Mouse (Mus musculus) megakaryocyte, embryonic 14.5 days (primary cell): Measurements from ENCODE around the gene BC048679. TPM values are rescaled to one million over a fixed set of nuclear protein-coding genes. Genes with fewer than 3 reads are reported as not detected.

ENCODE experiments used
- H3K27me3 ChIP-seq: replicated peaks from 2 replicates; pipeline ENCODE3; 2012; ENCODE audit warnings: inconsistent platforms
- H3K36me3 ChIP-seq: replicated peaks from 2 replicates; pipeline ENCODE3; 2012; ENCODE audit warnings: low read length, inconsistent platforms, mixed read lengths
- H3K4me1 ChIP-seq: 2 replicates; pipeline ENCODE4 v1.6.1; 2012; ENCODE audit warnings: inconsistent platforms
- H3K4me3 ChIP-seq: replicated peaks from 2 replicates; pipeline ENCODE3; 2012; ENCODE audit warnings: moderate library complexity, mild to moderate bottlenecking, inconsistent platforms
- H3K9me3 ChIP-seq: 2 replicates; pipeline ENCODE4 v1.6.1; 2012; ENCODE audit warnings: inconsistent platforms
- FLI1 ChIP-seq: IDR thresholded peaks from 2 replicates; pipeline ENCODE4 v1.6.1; 2012; ENCODE audit warnings: low read length, inconsistent platforms, mixed read lengths
- GATA1 ChIP-seq: IDR thresholded peaks from 3 replicates; pipeline ENCODE4 v1.6.1; 2012; ENCODE audit warnings: mixed read lengths, low read length, inconsistent platforms, borderline replicate concordance
- polyA plus RNA-seq: library from polyadenylated mRNA; stranded (reverse); fragments of >175 nt; gene quantifications from 2 replicates; pipeline ENCODE4 v1.2.3, GENCODE M21; 2012; ENCODE audit warnings: low replicate concordance; ENCODE audit not compliant: insufficient read depth

BC048679 gene
- polyA plus RNA-seq, 1 experiment = not detected

DNA sequence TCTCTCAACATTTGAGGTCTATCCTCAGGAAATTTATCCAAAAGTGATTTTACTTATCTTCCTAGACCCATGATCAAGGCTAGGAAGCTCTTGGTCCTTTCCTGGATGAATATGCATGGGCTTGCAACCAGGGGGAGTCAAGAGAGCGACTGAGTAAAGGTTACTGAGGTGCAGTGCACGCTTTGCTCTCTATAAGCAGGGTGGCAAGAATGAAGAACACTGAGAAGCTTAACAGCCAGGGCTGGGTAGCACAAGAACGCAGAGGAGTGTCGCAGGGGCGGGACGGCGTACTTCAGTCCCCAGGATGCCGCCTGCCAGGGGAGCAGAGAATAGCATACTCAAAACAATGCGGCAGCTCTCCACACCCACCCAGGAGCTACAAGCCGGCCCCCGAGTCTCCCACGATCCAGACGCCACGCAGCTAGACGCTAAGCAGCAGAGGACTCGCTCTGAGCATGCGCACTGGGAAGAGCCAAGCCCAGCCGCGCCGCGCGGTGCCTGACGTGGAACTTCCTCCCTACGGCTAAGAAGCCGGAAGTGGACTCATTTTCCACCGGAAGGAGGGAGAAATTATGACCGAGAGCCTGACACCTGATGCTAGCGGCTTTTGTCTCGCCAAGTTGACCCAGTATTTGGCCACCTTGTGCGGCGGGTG lies 25.1 kb upstream of the BC048679 start:
- H3K36me3 ChIP-seq = peaks cover 29% of the 10 kb centered on the region
- H3K4me3 ChIP-seq = peak overlapping the region; percentile 97
- peaks cover 5% of the 10 kb centered on the region for H3K27me3 ChIP-seq
- H3K9me3 ChIP-seq = peaks cover 2% of the 10 kb centered on the region; the same call in 1 of the 2 replicates
- TF ChIP-seq FLI1 (peak; percentile 86; the same call in 1 of the 2 replicates), GATA1 (no peak)
- peaks cover 28% of the 10 kb centered on the region for H3K4me1 ChIP-seq

DNA sequence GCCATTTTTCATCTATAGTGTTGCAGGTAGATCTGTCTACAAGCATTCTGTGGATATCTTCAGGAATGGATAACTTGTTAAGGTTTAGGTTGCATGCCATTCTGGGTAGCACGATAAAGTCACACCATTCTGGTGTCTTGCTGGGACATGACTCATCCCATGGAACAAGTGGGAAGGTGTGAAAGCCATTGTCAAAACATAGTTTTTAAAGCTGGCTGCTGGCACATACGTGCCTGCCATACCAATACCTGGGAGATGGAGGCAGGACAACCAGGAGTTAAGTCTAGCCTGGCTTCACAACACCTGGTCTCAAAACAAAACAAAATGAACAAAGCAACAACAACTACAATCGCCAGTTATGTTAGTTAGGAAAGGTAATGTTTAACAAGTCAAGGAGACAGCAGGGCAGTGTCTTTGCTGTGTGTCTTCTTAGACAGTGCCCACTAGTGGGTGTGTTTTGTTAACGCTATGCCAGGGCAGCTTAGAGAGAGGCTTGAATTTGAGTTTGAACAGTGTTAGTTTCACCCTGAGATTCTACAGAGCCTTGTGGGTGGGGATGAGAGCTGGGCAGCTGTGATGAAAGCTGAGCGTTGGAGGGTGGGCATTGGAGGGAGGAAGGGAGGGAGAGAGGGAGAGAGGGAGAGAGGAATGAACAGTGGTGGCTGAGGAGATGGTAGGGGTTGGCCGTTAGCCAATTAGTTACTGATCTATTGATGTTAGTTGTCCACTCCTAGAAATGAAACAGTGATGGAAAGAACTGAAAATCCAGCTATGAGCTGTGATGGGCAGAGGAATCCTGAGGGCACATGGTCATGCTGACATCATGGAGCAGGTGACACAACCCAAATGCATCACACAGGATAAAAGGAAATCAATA lies 18.3 kb upstream of the BC048679 start:
- H3K4me1 ChIP-seq = no peaks in the 10 kb centered on the region
- no peak overlapping the region for H3K4me3 ChIP-seq
- H3K9me3 ChIP-seq = no peaks in the 10 kb centered on the region; the same call in 1 of the 2 replicates
- peaks cover 27% of the 10 kb centered on the region for H3K27me3 ChIP-seq
- no peaks in the 10 kb centered on the region for H3K36me3 ChIP-seq
- TF ChIP-seq FLI1 = no peak
- no peak for TF ChIP-seq GATA1

GRCm38 (mm10) chr7:81514906-81515590 lies 17.0 kb upstream of the BC048679 start:
- Histone ChIP-seq H3K4me1 (no peaks in the 10 kb centered on the region), H3K4me3 (no peak overlapping the region), H3K36me3 (no peaks in the 10 kb centered on the region), H3K9me3 (no peaks in the 10 kb centered on the region; the same call in 1 of the 2 replicates), H3K27me3 (peaks cover 28% of the 10 kb centered on the region)
- TF ChIP-seq FLI1 (no peak), GATA1 (no peak)

DNA sequence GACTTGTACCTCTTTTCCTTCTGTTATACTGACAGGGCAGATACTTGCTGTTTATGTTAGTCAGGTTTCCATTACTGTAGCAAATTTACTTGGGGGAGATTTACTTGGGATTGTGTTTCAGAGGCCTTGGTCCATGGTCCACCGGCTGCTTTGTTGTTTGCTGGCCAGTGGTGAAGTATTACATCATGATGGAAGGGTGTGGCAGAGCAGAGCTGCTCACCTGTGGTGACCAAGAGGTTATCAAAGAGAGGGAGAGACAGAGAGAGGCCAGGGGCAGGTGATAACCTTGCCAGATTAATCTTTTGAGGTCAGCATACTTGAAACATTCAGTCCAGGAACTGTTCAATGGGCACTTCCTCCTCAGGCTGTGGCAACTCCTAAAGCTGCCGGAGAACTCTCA lies 3.0 kb upstream of the BC048679 start:
- Histone ChIP-seq H3K4me1 (no peaks in the 10 kb centered on the region), H3K4me3 (no peak overlapping the region), H3K9me3 (no peaks in the 10 kb centered on the region), H3K36me3 (no peaks in the 10 kb centered on the region), H3K27me3 (peaks cover 32% of the 10 kb centered on the region)
- TF ChIP-seq GATA1 (no peak), FLI1 (no peak)

DNA sequence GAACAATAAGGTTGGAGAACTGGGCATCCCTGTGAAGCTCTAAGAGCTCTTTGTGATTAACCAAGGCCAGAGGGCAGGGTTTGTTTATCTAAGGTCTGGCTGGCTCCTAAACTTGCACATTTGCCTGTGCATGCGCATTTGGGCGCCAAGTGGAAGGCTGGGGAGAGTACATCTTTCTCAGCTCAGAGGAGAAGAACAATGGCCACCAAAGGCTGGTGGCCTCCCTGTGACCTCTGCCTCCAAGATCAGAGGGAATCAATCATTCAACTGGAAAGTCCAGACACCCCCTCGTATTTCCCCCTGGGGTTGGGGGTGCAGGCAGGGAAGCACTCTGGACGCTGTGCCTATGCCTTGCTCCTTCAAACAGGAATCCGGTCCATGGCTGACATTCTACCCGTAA lies 910 bp downstream of the BC048679 start:
- H3K36me3 ChIP-seq = no peaks in the 10 kb centered on the region
- peaks cover 11% of the 10 kb centered on the region for H3K4me1 ChIP-seq
- no peak overlapping the region for H3K4me3 ChIP-seq
- H3K9me3 ChIP-seq = peaks cover 2% of the 10 kb centered on the region; the same call in 1 of the 2 replicates
- H3K27me3 ChIP-seq = peaks cover 62% of the 10 kb centered on the region
- TF ChIP-seq FLI1 = no peak
- no peak for TF ChIP-seq GATA1

DNA sequence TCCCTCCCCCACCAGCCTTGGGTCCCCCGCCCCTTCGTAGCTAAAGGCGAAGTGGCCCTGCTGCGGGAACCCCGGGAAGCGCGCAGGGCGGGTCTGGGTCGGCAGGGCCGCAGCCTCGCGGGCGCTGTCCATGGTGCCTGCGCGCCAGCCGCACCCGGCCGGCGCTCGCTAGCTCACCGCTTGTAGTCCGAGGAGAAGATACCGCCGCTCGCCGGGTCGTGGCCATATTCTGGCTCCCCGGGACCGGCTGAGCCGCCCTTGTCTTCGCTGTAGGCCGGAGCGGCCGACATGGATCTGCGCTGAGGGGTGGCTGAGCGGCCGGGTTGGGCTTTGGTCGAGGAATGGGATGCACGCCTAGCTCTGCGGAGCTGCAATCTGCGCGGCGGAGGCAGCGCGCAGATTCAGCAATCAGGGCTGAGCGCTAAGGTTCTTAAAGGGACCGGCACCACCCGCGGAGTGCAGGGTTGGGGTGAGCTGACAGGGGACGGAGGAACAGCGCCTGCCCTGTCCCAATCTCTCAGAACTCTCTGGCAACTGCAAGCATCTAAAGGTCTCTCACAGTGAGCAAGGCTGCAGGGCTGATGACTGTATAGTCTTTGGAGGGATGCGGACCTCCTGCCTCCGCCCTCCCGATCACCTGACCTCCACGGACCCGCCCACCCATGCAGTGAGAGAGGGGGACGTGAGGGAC lies 4.6 kb downstream of the BC048679 start, which contains the start of gene Ap3b2:
Ap3b2 (minus strand) TSS at position 595 of the 691 bp plus-strand sequence.
- peaks cover 11% of the 10 kb centered on the region for H3K4me1 ChIP-seq
- H3K9me3 ChIP-seq = peaks cover 2% of the 10 kb centered on the region; the same call in 1 of the 2 replicates
- H3K27me3 ChIP-seq = peaks cover 79% of the 10 kb centered on the region
- no peak for TF ChIP-seq FLI1
- no peak for TF ChIP-seq GATA1
- H3K4me3 ChIP-seq = peak within 1 kb of the TSS; percentile 87
- H3K36me3 ChIP-seq = no peaks in the 10 kb centered on the region

DNA sequence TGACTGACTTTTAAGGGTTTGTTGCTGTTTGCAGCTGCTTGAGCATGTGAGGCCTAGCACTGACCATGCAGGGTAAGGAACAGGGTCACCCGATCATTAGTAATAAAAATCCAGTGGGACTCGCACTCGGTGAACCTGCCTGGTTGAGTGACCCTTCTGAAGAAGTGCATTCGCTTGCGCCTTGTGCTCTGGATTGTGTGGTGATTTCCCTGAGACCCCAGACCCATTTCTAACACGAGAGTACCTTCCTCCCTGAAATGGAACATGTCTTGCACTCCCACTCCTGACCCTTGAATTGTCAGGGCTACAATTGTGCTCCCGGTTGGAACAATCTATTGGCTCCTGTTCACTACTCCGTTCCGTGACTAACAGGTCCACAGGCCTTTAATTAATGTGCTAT lies 5.5 kb downstream of the BC048679 start:
- Histone ChIP-seq H3K4me1 (peaks cover 11% of the 10 kb centered on the region), H3K27me3 (peaks cover 77% of the 10 kb centered on the region), H3K36me3 (no peaks in the 10 kb centered on the region), H3K9me3 (peaks cover 2% of the 10 kb centered on the region; the same call in 1 of the 2 replicates), H3K4me3 (no peak overlapping the region)
- TF ChIP-seq FLI1 = no peak
- no peak for TF ChIP-seq GATA1

- Histone ChIP-seq H3K9me3 (no peaks in the 10 kb centered on the region; the same call in 1 of the 2 replicates), H3K27me3 (peaks cover 58% of the 10 kb centered on the region), H3K4me1 (peaks cover 11% of the 10 kb centered on the region), H3K4me3 (no peak overlapping the region), H3K36me3 (no peaks in the 10 kb centered on the region)
- TF ChIP-seq FLI1 = no peak
- TF ChIP-seq GATA1 = no peak
These were observed 8.4 kb downstream of the BC048679 start for GRCm38 (mm10) chr7:81489649-81490048.

GRCm38 (mm10) chr7:81480800-81481199 lies 17.3 kb downstream of the BC048679 start:
- H3K36me3 ChIP-seq = no peaks in the 10 kb centered on the region
- H3K9me3 ChIP-seq = no peaks in the 10 kb centered on the region
- no peaks in the 10 kb centered on the region; the same call in 1 of the 2 replicates for H3K4me1 ChIP-seq
- TF ChIP-seq FLI1 = no peak
- no peak for TF ChIP-seq GATA1
- H3K4me3 ChIP-seq = no peak overlapping the region
- H3K27me3 ChIP-seq = peaks cover 36% of the 10 kb centered on the region
